Comparison of ENCODE assay signal across 8 mouse cellular contexts in the genomic region with DNA sequence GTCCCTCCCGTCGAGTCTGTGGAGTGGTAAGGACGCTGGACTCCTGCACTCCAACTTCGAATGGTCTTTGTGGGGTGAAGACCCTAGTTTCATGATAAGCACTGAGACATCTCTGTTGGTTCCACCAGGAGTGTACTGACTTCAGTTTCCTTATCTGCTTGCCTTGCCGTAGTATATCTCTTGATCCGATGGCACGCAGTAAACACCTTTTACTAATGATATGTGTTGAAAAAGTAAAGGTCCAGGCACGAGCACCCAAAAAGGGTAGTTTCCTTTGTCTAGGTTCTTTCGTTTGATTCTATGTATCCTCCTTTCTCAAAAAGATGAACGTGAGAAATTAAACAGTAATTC. TPM values are rescaled to one million over a fixed set of nuclear protein-coding genes. Genes with fewer than 3 reads are reported as not detected.
A peak's percentile ranks its signal among the peaks of the same experiment; 100 is the strongest.
DNase-seq lines count a peak whose midpoint lies in the region; ATAC-seq and TF ChIP-seq lines count a peak whose summit lies in the region.

No protein-coding gene starts in this region.

- no peak for DNase-seq in heart, adult 18-20 months
- DNase-seq in CH12.LX (ENCODE audit: extremely low read depth): no peak
- no peak for DNase-seq in forebrain, postnatal 0 days
- no peak for DNase-seq in adrenal gland, adult 2 months
- no peak for DNase-seq in cerebellum, adult 9-10 months
- DNase-seq in ovary, adult 18-20 months (ENCODE audit: low spot score): no peak

- TF ChIP-seq CTCF in CH12.LX (conservative IDR thresholded peaks at IDR 0.05 in 1 of 2, IDR thresholded peaks at IDR 0.05 in 1 of 2; ENCODE audit: low read depth in 2 of 2, low read length in 2 of 2): no peak
- TF ChIP-seq CTCF in forebrain, postnatal 0 days (IDR thresholded peaks at IDR 0.05; ENCODE audit: low read depth): no peak

- H3K79me2 ChIP-seq in CH12.LX (replicated peaks; ENCODE audit: control insufficient read depth, extremely low read depth, insufficient read depth, poor library complexity, severe bottlenecking): no peaks in the 10 kb centered on the region
- H3K79me2 ChIP-seq in macrophage (ENCODE audit: inconsistent target): no peaks in the 10 kb centered on the region

- no peak for TF ChIP-seq RAD21 in CH12.LX (IDR thresholded peaks at IDR 0.05; ENCODE audit: low read depth, low read length)

- TF ChIP-seq EP300 in CH12.LX (IDR thresholded peaks at IDR 0.05; ENCODE audit: low read length): no peak

- dilution Hi-C loops in CH12.LX (cut with MboI; ENCODE audit: extremely low pct_ligation_motif_present, extremely low pct_unique_long_range_greater_than_20kb, low sequenced_read_pairs): no loop called here

- no peak for ATAC-seq in heart, embryonic 11.5 days (replicated peaks; ENCODE audit: insufficient number of reproducible peaks, low FRiP score, low TSS enrichment)
- ATAC-seq in forebrain, postnatal 0 days: no peak

- peaks cover 6% of the 10 kb centered on the region for H3K4me1 ChIP-seq in heart, embryonic 11.5 days (ENCODE audit: control insufficient read depth, insufficient read depth, low read length)
- peaks cover 0 to 14% of the 10 kb centered on the region in 2 experiments; a peak in 2 of 4 replicates for H3K4me1 ChIP-seq in CH12.LX (ENCODE audit: control insufficient read depth in 1 of 2, insufficient read depth in 2 of 2)
- no peaks in the 10 kb centered on the region; the same call in 1 of the 2 replicates for H3K4me1 ChIP-seq in forebrain, postnatal 0 days (ENCODE audit: insufficient read depth)

- in situ Hi-C loops in CH12.LX (cut with MboI; ENCODE audit: low pct_ligation_motif_present, low pct_unique_long_range_greater_than_20kb, low sequenced_read_pairs): no loop called here

- H3K27ac ChIP-seq in heart, embryonic 11.5 days (ENCODE audit: low read depth, low read length): no peak overlapping the region
- no peak overlapping the region for H3K27ac ChIP-seq in CH12.LX (ENCODE audit: insufficient read depth, low read depth)
- peak overlapping the region; percentile 64 for H3K27ac ChIP-seq in forebrain, postnatal 0 days (ENCODE audit: low read depth, low read length)
- no peak overlapping the region for H3K27ac ChIP-seq in macrophage

- H3K9ac ChIP-seq in heart, embryonic 11.5 days (ENCODE audit: low read depth, low read length): peak overlapping the region; percentile 50
- H3K9ac ChIP-seq in CH12.LX (ENCODE audit: insufficient read depth, low read depth): peak overlapping the region; percentile 4; the same call in 1 of the 2 replicates
- H3K9ac ChIP-seq in forebrain, postnatal 0 days: peak overlapping the region; percentile 71; the same call in 1 of the 2 replicates

- H3K4me2 ChIP-seq in heart, embryonic 11.5 days: peak overlapping the region; percentile 86
- H3K4me2 ChIP-seq in CH12.LX (ENCODE audit: insufficient read depth, low read depth, poor library complexity, severe bottlenecking): peak overlapping the region; percentile 69
- peak overlapping the region; percentile 64 for H3K4me2 ChIP-seq in forebrain, postnatal 0 days (ENCODE audit: low read depth)

- no peaks in the 10 kb centered on the region for H3K9me3 ChIP-seq in heart, embryonic 11.5 days (replicated peaks; ENCODE audit: control insufficient read depth, low read length)
- H3K9me3 ChIP-seq in CH12.LX (replicated peaks; ENCODE audit: low read length): peaks cover 4% of the 10 kb centered on the region
- no peaks in the 10 kb centered on the region for H3K9me3 ChIP-seq in forebrain, postnatal 0 days (ENCODE audit: low read length)

- no peaks in the 10 kb centered on the region for H3K36me3 ChIP-seq in heart, embryonic 11.5 days (ENCODE audit: control insufficient read depth, insufficient read depth, low read length)
- H3K36me3 ChIP-seq in CH12.LX (replicated peaks in 1 of 2; ENCODE audit: control insufficient read depth in 1 of 2, insufficient read depth in 1 of 2, low read length in 1 of 2) (no peaks in the 10 kb centered on the region), macrophage (ENCODE audit: inconsistent target) (no peaks in the 10 kb centered on the region)
- H3K36me3 ChIP-seq in forebrain, postnatal 0 days (ENCODE audit: insufficient read depth): no peaks in the 10 kb centered on the region

- peak overlapping the region; percentile 79 for H3K4me3 ChIP-seq in heart, embryonic 11.5 days (ENCODE audit: low read depth, low read length)
- peak overlapping the region; percentile 43 to 80 (median 71) for H3K4me3 ChIP-seq in CH12.LX (replicated peaks in 1 of 3; ENCODE audit: low read depth in 2 of 3, low read length in 2 of 3, poor library complexity in 1 of 3)
- H3K4me3 ChIP-seq in forebrain, postnatal 0 days (ENCODE audit: low read depth, low read length): peak overlapping the region; percentile 74
- H3K4me3 ChIP-seq in macrophage (ENCODE audit: inconsistent target): peak overlapping the region; percentile 10; the same call in 1 of the 2 replicates

- no peaks in the 10 kb centered on the region; the same call in 1 of the 2 replicates for H3K27me3 ChIP-seq in heart, embryonic 11.5 days (ENCODE audit: control insufficient read depth, insufficient read depth, low read length)
- peaks cover 34% of the 10 kb centered on the region for H3K27me3 ChIP-seq in CH12.LX (replicated peaks)
- no peaks in the 10 kb centered on the region for H3K27me3 ChIP-seq in forebrain, postnatal 0 days (ENCODE audit: insufficient read depth, low read length)

- TF ChIP-seq POLR2A in CH12.LX (IDR thresholded peaks at IDR 0.05; ENCODE audit: low read depth, low read length): no peak

- WGBS in heart, embryonic 11.5 days (ENCODE audit: insufficient replicate concordance): 15% methylated on average over 10 of the region's 10 CpGs
- 11% methylated on average over 10 of the region's 10 CpGs for WGBS in forebrain, postnatal 0 days
- 9% methylated on average over 10 of the region's 10 CpGs for WGBS in macrophage (ENCODE audit: missing documents)

TF ChIP-seq in CH12.LX, 34 proteins besides CTCF, POLR2A, EP300 and RAD21:
- 0 out of 2 replicates have a peak, but pooled peaks have one; percentile 3 for TF ChIP-seq IRF4 (IDR thresholded peaks at IDR 0.05; ENCODE audit: low read depth, low read length)
- no peak for TF ChIP-seq MYC (IDR thresholded peaks at IDR 0.05; ENCODE audit: low read depth, low read length)
- TF ChIP-seq MXI1 (IDR thresholded peaks at IDR 0.05; ENCODE audit: low read depth, low read length): peak; percentile 5; the same call in 1 of the 2 replicates
- no peak for TF ChIP-seq MAFK (IDR thresholded peaks at IDR 0.05; ENCODE audit: insufficient replicate concordance, low read length)
- 0 out of 2 replicates have a peak, but pooled peaks have one; percentile 10 for TF ChIP-seq SIN3A (IDR thresholded peaks at IDR 0.05; ENCODE audit: low read length)

RNA-seq across cellular contexts. Expression of a gene that starts 0.4 kb away (rescaled TPM):
- polyA plus RNA-seq in heart, embryonic 11.5 days (2014; fragmentation: Nextera tagmentation; extraction: Ambion mirVana): 3.8 and 4.2 TPM in 2 replicates
- total RNA-seq in heart, adult 18-20 months (2021): 1 to 10 TPM; 4.0 to 6.7 TPM
- total RNA-seq in CH12.LX (2012; rRNA removed) (0.50 and 0.64 TPM in 2 replicates), CH12.LX (2014; rRNA removed) (0.66 and 0.74 TPM in 2 replicates)
- polyA plus RNA-seq in CH12.LX (2012; ENCODE audit: insufficient read length, low read depth) (0.86 and 1.1 TPM in 2 replicates), macrophage (2018) (0.21 to 0.52 TPM (median 0.26 TPM) in 3 replicates)
- total RNA-seq in forebrain, postnatal 0 days (2014; rRNA removed): 72.6 and 85.0 TPM in 2 replicates
- polyA plus RNA-seq in forebrain, postnatal 0 days (2015; fragmentation: Nextera tagmentation; extraction: Ambion mirVana): 14.3 and 18.9 TPM in 2 replicates
- 1 to 10 TPM in 2 of 26 experiments, under 1 TPM in 20, not detected in 4; 0.08 to 1.2 (median 0.38) TPM for total RNA-seq in macrophage (2018; cell fraction: chromatin; rRNA removed)
- total RNA-seq in macrophage (2018; cell fraction: cytosol; rRNA removed): under 1 TPM; 0.07 to 0.29 (median 0.21) TPM
- total RNA-seq in macrophage (2018; cell fraction: nucleus; rRNA removed): 1 to 10 TPM in 1 of 26 experiments, under 1 TPM in 25; 0.06 to 1.4 (median 0.46) TPM
- 10 to 100 TPM; 21.6 to 28.1 TPM for total RNA-seq in adrenal gland, adult 2 months (2021)
- polyA plus RNA-seq in adrenal gland, adult 2 months (2012; rRNA removed): 5.5 and 5.9 TPM in 2 replicates

RNA-seq across cellular contexts. Expression of a gene that starts 45.5 kb away (rescaled TPM):
- 11.6 and 11.9 TPM in 2 replicates for polyA plus RNA-seq in heart, embryonic 11.5 days (2014; fragmentation: Nextera tagmentation; extraction: Ambion mirVana)
- 1 to 10 TPM; 1.8 to 1.9 TPM for total RNA-seq in heart, adult 18-20 months (2021)
- 5.3 and 6.8 TPM in 2 replicates for total RNA-seq in CH12.LX (2012; rRNA removed)
- total RNA-seq in CH12.LX (2014; rRNA removed): 5.6 and 6.3 TPM in 2 replicates
- polyA plus RNA-seq in CH12.LX (2012; ENCODE audit: insufficient read length, low read depth): 4.8 and 6.1 TPM in 2 replicates
- 1.9 and 4.0 TPM in 2 replicates for total RNA-seq in forebrain, postnatal 0 days (2014; rRNA removed)
- polyA plus RNA-seq in forebrain, postnatal 0 days (2015; fragmentation: Nextera tagmentation; extraction: Ambion mirVana): 1.9 and 2.6 TPM in 2 replicates
- total RNA-seq in macrophage (2018; cell fraction: chromatin; rRNA removed): 1 to 10 TPM in 1 of 26 experiments, under 1 TPM in 9, not detected in 16; 0.20 to 1.1 (median 0.42) TPM
- total RNA-seq in macrophage (2018; cell fraction: cytosol; rRNA removed): 1 to 10 TPM in 1 of 26 experiments, under 1 TPM in 25; 0.26 to 1.1 (median 0.51) TPM
- 1 to 10 TPM in 1 of 26 experiments, under 1 TPM in 12, not detected in 13; 0.15 to 2.6 (median 0.58) TPM for total RNA-seq in macrophage (2018; cell fraction: nucleus; rRNA removed)
- 0.40 to 3.3 TPM (median 1.1 TPM) in 3 replicates for polyA plus RNA-seq in macrophage (2018)
- total RNA-seq in adrenal gland, adult 2 months (2021): 1 to 10 TPM; 1.6 to 2.2 TPM
- polyA plus RNA-seq in adrenal gland, adult 2 months (2012; rRNA removed): 0.13 and 0.15 TPM in 2 replicates

RNA-seq across cellular contexts. Expression of a gene that starts 45.6 kb away (rescaled TPM):
- polyA plus RNA-seq in heart, embryonic 11.5 days (2014; fragmentation: Nextera tagmentation; extraction: Ambion mirVana): 0.30 and 0.96 TPM in 2 replicates
- under 1 TPM; 0.07 to 0.15 TPM for total RNA-seq in heart, adult 18-20 months (2021)
- total RNA-seq in CH12.LX (2012; rRNA removed) (1.4 and 1.5 TPM in 2 replicates), CH12.LX (2014; rRNA removed) (1.4 and 2.1 TPM in 2 replicates)
- polyA plus RNA-seq in CH12.LX (2012; ENCODE audit: insufficient read length, low read depth) (1.3 and 1.6 TPM in 2 replicates), macrophage (2018) (0.13 to 0.30 TPM in 2 of 3 replicates, not detected in the other)
- total RNA-seq in forebrain, postnatal 0 days (2014; rRNA removed): 0.23 and 0.81 TPM in 2 replicates
- 0.03 and 0.23 TPM in 2 replicates for polyA plus RNA-seq in forebrain, postnatal 0 days (2015; fragmentation: Nextera tagmentation; extraction: Ambion mirVana)
- total RNA-seq in macrophage (2018; cell fraction: chromatin; rRNA removed): 1 to 10 TPM in 8 of 26 experiments, under 1 TPM in 18; 0.13 to 2.1 (median 0.65) TPM
- under 1 TPM in 24 of 26 experiments, not detected in 2; 0.03 to 0.77 (median 0.10) TPM for total RNA-seq in macrophage (2018; cell fraction: cytosol; rRNA removed)
- total RNA-seq in macrophage (2018; cell fraction: nucleus; rRNA removed): 1 to 10 TPM in 6 of 26 experiments, under 1 TPM in 18, not detected in 2; 0.14 to 7.7 (median 0.61) TPM
- total RNA-seq in adrenal gland, adult 2 months (2021): 1 to 10 TPM in 1 of 2 experiments, under 1 TPM in 1; 0.35 to 1.3 TPM
- 0.03 and 0.08 TPM in 2 replicates for polyA plus RNA-seq in adrenal gland, adult 2 months (2012; rRNA removed)

Comparison
In these comparisons a context has a peak if more than half of its experiments do, and no peak if none do; other contexts are left out.
1. H3K4me3 ChIP-seq: peak in every context shown above with its lines; median percentile 79 in heart, embryonic 11.5 days; 74 in forebrain, postnatal 0 days; 71 in CH12.LX; 10 in macrophage.
2. H3K9ac ChIP-seq: peak in every context shown above with its lines; median percentile 71 in forebrain, postnatal 0 days; 50 in heart, embryonic 11.5 days; 4 in CH12.LX.